Mouse (Mus musculus) lung, embryonic 14.5 days (tissue): ENCODE data around the gene Sez6. TPM values are rescaled to one million over a fixed set of nuclear protein-coding genes. Genes with fewer than 3 reads are reported as not detected.

Experiments used
- ATAC-seq: fragments of 200-750 bp; cut with Nextera tagmentation; 2 replicates; pipeline ENCODE4 v1.8.0; 2017; ENCODE audit warnings: mild to moderate bottlenecking, moderate TSS enrichment, moderate library complexity; ENCODE audit not compliant: insufficient read depth
- DNase-seq: peaks from one replicate; pipeline ENCODE4 v3.0.0-alpha.2; 2015
- H3K27ac ChIP-seq: fragments of 300-500 bp; sonication (generic); 2 replicates; pipeline ENCODE4 v1.5.1; 2014; ENCODE audit warnings: low read depth, mild to moderate bottlenecking, moderate library complexity
- H3K27me3 ChIP-seq: fragments of 300-500 bp; sonication (generic); 2 replicates; pipeline ENCODE4 v1.6.1; 2014; ENCODE audit warnings: low read length, control low read depth; ENCODE audit not compliant: insufficient read depth
- H3K36me3 ChIP-seq: fragments of 300-500 bp; sonication (generic); 2 replicates; pipeline ENCODE4 v1.6.1; 2014; ENCODE audit warnings: control low read depth; ENCODE audit not compliant: insufficient read depth
- H3K4me1 ChIP-seq: fragments of 300-500 bp; sonication (generic); 2 replicates; pipeline ENCODE4 v1.6.1; 2014; ENCODE audit warnings: antibody characterized with exemption, control low read depth; ENCODE audit not compliant: insufficient read depth
- H3K4me2 ChIP-seq: fragments of 300-500 bp; sonication (generic); 2 replicates; pipeline ENCODE4 v1.6.1; 2014; ENCODE audit warnings: mild to moderate bottlenecking
- H3K4me3 ChIP-seq: fragments of 300-500 bp; sonication (generic); 2 replicates; pipeline ENCODE4 v1.5.1; 2014; ENCODE audit warnings: low read depth, low read length
- H3K9ac ChIP-seq: fragments of 300-500 bp; sonication (generic); 2 replicates; pipeline ENCODE4 v1.6.1; 2014
- H3K9me3 ChIP-seq: fragments of 300-500 bp; sonication (generic); 2 replicates; pipeline ENCODE4 v1.6.1; 2016; ENCODE audit warnings: low read depth, low read length, control low read depth
- CTCF ChIP-seq: IDR thresholded peaks from 2 replicates; pipeline ENCODE4 v1.5.1; 2016; ENCODE audit warnings: antibody characterized with exemption, low read depth
- WGBS: fragments of 180-500 bp; shearing (Covaris S2); extraction: QIAGEN DNeasy Blood & Tissue Kit; methylation state at CpG from one replicate; pipeline ENCODE4 v1.1.7; 2014; 5-methylcytosine and 5-hydroxymethylcytosine counted together
- polyA plus RNA-seq: library from polyadenylated mRNA; unstranded; fragments of >200 nt; fragmentation: Nextera tagmentation; extraction: Ambion mirVana; gene quantifications from 2 replicates; pipeline ENCODE4 v1.2.1, GENCODE M21; 2014

Gene Sez6
- polyA plus RNA-seq = 0.05 and 0.22 TPM in 2 replicates

DNA sequence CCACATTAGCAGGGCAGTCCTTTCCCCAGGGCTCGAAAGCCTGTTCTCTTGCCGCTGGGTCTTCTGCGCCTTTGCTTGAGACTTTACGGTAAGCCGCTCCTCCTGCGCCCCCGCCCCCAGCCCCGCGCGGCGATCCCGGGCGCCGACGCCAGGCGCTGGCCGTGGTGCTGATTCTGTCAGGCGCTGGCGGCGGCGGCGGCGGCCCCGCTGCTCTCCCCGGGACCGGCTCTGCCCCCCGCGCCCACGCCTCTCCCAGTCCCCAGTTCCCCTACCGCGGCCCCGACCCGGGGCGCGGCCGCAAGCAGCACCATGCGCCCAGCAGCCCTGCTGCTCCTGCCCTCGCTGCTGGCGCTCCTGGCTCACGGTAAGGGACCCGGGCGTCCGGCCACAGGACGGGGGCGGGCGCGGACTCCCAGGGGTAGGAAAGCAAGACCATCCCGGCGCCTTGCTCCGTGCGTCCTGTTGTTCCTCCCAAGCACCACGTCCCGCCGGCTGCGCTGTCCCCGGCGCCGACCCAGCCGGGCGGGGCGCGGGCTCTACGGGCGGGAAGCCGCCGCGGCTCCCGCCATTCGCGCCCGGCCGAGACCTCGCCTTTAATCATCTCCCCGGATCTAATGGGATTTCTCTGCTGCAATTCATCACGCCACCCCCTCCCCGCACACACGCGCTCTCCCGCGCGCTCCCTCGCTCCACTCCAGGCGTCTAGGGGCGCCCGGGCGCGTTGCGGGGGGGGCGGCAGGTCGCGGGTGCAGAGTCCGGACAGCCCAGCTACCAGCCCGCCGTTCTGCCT, at the start of gene Sez6:
Gene Sez6 (plus strand): TSS at position 50 of the 790 bp plus-strand sequence.
- H3K27me3 ChIP-seq = peaks cover 49% of the 10 kb centered on the region
- H3K4me3 ChIP-seq = peak within 1 kb of the TSS; percentile 47
- no peaks in the 10 kb centered on the region for H3K36me3 ChIP-seq
- peaks cover 8% of the 10 kb centered on the region; the same call in 1 of the 2 replicates for H3K4me1 ChIP-seq
- under 1% methylated on average over 88 of the region's 94 CpGs for WGBS
- no peak for TF ChIP-seq CTCF
- H3K9ac ChIP-seq = no peak within 1 kb of the TSS
- ATAC-seq (peak; percentile 82), DNase-seq (peak; percentile 92)
- no peaks in the 10 kb centered on the region for H3K9me3 ChIP-seq
- H3K27ac ChIP-seq = no peak within 1 kb of the TSS
- peak within 1 kb of the TSS; percentile 94 for H3K4me2 ChIP-seq

DNA sequence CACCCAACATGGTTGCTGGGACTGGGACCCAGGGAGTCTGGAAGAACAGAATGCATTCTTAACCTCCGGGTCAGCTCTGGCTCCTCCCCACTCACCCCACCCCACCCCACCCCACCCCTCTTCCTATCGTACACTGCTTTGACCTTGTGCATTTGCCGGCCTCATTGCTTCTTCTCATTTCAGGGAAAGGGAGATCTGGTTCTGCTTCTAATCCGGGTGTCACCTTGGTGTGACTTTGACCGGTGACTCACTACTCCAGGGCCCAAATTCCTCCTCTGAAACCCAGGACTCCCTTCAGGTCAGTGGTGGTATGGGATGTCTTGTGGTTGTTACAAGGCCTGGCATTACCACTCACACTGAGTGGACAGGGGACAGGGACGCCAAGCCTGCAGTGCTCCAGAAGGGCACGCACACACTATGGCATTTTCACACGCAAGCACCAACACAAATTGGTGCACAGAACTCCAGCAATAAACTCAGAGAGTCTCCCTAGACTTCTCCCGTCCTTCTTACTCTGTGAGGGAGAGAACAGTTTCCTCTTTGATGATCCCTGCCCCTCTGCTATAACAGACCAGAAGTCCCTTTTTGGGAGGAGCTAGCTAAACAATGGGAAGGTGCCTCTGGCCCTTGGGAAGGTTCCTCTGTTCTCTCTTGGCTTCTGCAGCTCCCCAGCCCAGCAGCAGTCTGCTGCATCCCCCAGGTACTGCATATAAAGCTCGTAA, 45.9 kb upstream of the Sez6 start:
- TF ChIP-seq CTCF = no peak
- no peak overlapping the region for H3K27ac ChIP-seq

DNA sequence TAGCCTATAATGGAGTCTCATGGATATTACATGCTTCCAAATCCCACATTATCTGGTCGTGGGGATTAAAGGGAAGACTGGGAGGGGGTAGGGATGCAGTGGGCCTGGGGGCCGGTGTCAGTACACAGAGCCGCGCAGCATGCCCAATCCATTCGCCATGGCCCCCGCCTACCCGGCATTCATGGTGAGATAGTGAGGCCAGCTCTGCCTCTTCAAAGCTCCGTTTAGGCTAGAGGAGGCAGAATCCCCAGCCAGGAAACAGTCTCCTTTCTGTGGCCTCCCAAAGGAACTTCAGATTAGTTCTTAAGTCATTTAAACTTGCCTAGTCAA, 45.4 kb upstream of the Sez6 start:
- H3K27ac ChIP-seq = no peak overlapping the region
- no peaks in the 10 kb centered on the region for H3K9me3 ChIP-seq
- H3K4me2 ChIP-seq = no peak overlapping the region
- TF ChIP-seq CTCF = no peak
- H3K9ac ChIP-seq = no peak overlapping the region
- no peaks in the 10 kb centered on the region for H3K27me3 ChIP-seq
- ATAC-seq = no peak
- H3K4me3 ChIP-seq = no peak overlapping the region
- no peak for DNase-seq
- no peaks in the 10 kb centered on the region for H3K36me3 ChIP-seq
- 51% methylated on average over 8 of the region's 8 CpGs for WGBS
- peaks cover 9% of the 10 kb centered on the region for H3K4me1 ChIP-seq

More for the DNA sequence above, 45.9 kb upstream of the Sez6 start:
- Histone ChIP-seq H3K9ac (no peak overlapping the region), H3K4me1 (peaks cover 9% of the 10 kb centered on the region), H3K36me3 (no peaks in the 10 kb centered on the region), H3K4me2 (no peak overlapping the region), H3K9me3 (no peaks in the 10 kb centered on the region), H3K4me3 (no peak overlapping the region), H3K27me3 (no peaks in the 10 kb centered on the region)
- WGBS = 47% methylated on average over 10 of the region's 10 CpGs
- DNase-seq (no peak), ATAC-seq (no peak)

DNA sequence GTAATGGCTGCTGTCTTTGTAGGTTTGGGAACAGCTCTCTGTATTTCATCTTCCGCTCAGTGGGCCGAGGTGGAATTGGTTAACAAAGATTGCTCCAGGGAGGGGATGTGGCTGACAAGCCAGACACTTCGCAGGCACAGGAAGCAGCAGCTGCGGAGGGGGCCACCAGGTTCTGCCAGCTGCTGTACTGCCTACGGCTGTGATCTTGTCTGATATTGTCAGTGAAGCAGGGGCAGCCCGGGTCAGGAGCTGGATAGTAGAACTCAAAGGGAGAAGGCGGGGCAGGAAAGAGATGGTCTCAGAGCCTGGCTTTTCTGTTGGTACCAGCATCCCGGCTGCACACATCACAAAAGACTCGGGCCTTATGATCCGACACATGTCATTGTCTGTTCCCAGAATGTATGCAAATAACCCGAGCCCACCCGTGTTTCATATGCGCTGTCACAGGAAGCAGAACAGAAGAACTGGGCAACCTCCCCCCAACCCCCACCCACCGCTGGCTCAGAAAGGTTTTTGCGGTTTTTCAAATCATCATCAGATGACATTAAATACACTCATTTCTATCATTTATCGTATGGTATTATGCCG, 43.1 kb upstream of the Sez6 start:
- ATAC-seq (peak; percentile 38; the same call in 1 of the 2 replicates), DNase-seq (no peak)
- WGBS = 35% methylated on average over 17 of the region's 17 CpGs
- Histone ChIP-seq H3K4me2 (no peak overlapping the region), H3K4me1 (peaks cover 9% of the 10 kb centered on the region), H3K36me3 (no peaks in the 10 kb centered on the region), H3K27ac (no peak overlapping the region), H3K9ac (no peak overlapping the region), H3K27me3 (no peaks in the 10 kb centered on the region), H3K4me3 (no peak overlapping the region), H3K9me3 (no peaks in the 10 kb centered on the region)
- TF ChIP-seq CTCF = no peak

DNA sequence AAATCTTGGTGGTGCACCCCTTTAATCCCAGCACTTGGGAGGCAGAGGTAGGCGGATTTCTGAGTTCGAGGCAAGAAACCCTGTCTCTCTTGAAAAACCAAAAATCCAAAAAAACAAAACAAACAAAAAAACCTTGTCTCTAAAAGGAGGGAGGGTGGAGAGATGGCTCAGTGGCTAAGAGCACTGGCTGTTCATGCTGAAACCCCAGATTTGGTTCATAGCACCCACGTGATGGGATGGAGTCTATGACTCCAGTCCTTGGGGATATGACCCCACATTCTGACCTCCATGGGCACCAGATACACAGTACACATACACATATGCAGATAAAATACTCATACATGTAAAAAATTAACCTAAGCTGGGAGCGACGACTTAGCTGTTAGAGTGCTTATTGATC, 41.8 kb upstream of the Sez6 start:
- no peak for TF ChIP-seq CTCF
- no peak for DNase-seq
- no peak for ATAC-seq
- H3K4me1 ChIP-seq = peaks cover 16% of the 10 kb centered on the region
- no peak overlapping the region for H3K9ac ChIP-seq
- no peaks in the 10 kb centered on the region for H3K27me3 ChIP-seq
- no peak overlapping the region for H3K4me3 ChIP-seq
- WGBS = 89% methylated on average over 5 of the region's 5 CpGs
- H3K27ac ChIP-seq = no peak overlapping the region
- no peaks in the 10 kb centered on the region for H3K36me3 ChIP-seq
- no peak overlapping the region for H3K4me2 ChIP-seq
- no peaks in the 10 kb centered on the region for H3K9me3 ChIP-seq

DNA sequence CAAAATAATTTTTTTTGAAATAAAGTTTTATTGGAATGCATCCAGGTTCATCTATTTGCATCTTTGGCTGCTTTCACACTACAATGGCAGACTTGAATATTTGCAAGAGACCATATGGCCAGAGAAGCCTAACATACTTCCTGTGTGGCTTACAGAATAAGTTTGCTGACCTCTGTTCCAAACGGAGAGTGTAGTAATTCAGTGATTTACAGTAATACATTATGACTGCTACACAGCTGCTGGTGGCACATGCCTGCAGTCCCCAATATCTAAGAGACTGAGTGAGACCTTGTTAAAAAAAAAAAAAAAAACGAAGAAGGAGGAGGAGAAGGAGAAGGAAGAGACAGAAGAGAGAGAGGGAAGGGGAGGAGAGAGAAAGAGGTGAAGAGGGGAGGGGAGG, 41.1 kb upstream of the Sez6 start:
- H3K9me3 ChIP-seq = no peaks in the 10 kb centered on the region
- 22% methylated on average over 1 of the region's 2 CpGs for WGBS
- peaks cover 22% of the 10 kb centered on the region for H3K4me1 ChIP-seq
- H3K4me3 ChIP-seq = no peak overlapping the region
- no peak for TF ChIP-seq CTCF
- H3K36me3 ChIP-seq = no peaks in the 10 kb centered on the region
- no peak overlapping the region for H3K27ac ChIP-seq
- H3K4me2 ChIP-seq = no peak overlapping the region
- no peak for ATAC-seq
- no peaks in the 10 kb centered on the region for H3K27me3 ChIP-seq
- DNase-seq = no peak
- H3K9ac ChIP-seq = no peak overlapping the region
